Mouse (Mus musculus) CH12.LX (cell line): ENCODE data around the gene Adgrg6. TPM values are rescaled to one million over a fixed set of nuclear protein-coding genes. Genes with fewer than 3 reads are reported as not detected.

Source experiments
- DNase-seq: peaks from one replicate; pipeline ENCODE4 v3.0.0-alpha.2; 2013; ENCODE audit errors: extremely low read depth
- H3K27ac ChIP-seq: 2 replicates; pipeline ENCODE4 v1.5.1; 2012; ENCODE audit warnings: low read depth, mild to moderate bottlenecking, control low read depth, moderate library complexity; ENCODE audit not compliant: insufficient read depth
- H3K27me3 ChIP-seq: replicated peaks from 2 replicates; pipeline ENCODE3; 2012; ENCODE audit warnings: inconsistent platforms
- H3K36me3 ChIP-seq, 2 experiments: replicated peaks in 1 of 2; 2 replicates each; pipeline versions ENCODE3 to v1.6.1; 2012; ENCODE audit warnings: inconsistent platforms in 1 of 2, low read length in 1 of 2, mild to moderate bottlenecking in 1 of 2, mixed read lengths in 1 of 2, moderate library complexity in 1 of 2; ENCODE audit not compliant: control insufficient read depth in 1 of 2, insufficient read depth in 1 of 2
- H3K4me1 ChIP-seq, 2 experiments: 2 replicates each; pipeline ENCODE4 v1.6.1; 2012; ENCODE audit warnings: inconsistent platforms in 1 of 2, moderate library complexity in 1 of 2; ENCODE audit not compliant: insufficient read depth in 2 of 2, control insufficient read depth in 1 of 2
- H3K4me2 ChIP-seq: 2 replicates; pipeline ENCODE4 v1.6.1; 2012; ENCODE audit warnings: low read depth, mild to moderate bottlenecking, control low read depth; ENCODE audit not compliant: poor library complexity, insufficient read depth, severe bottlenecking
- H3K4me3 ChIP-seq, 3 experiments: fragments of 150-350 bp in 1 of 3; sonication (generic) in 1 of 3; replicated peaks in 1 of 3; 2 replicates each; pipeline versions ENCODE3 to v1.5.1; 2011 to 2012; ENCODE audit warnings: low read depth in 2 of 3, low read length in 2 of 3, mild to moderate bottlenecking in 2 of 3, moderate library complexity in 2 of 3, control low read depth in 1 of 3, improper control_type of control experiment in 1 of 3, inconsistent platforms in 1 of 3, mixed read lengths in 1 of 3; ENCODE audit not compliant: poor library complexity in 1 of 3
- H3K79me2 ChIP-seq: replicated peaks from 2 replicates; pipeline ENCODE4 v1.6.1; 2012; ENCODE audit warnings: mild to moderate bottlenecking, moderate library complexity; ENCODE audit not compliant: control insufficient read depth, poor library complexity, insufficient read depth, severe bottlenecking; ENCODE audit errors: extremely low read depth
- H3K9ac ChIP-seq: 2 replicates; pipeline ENCODE4 v1.6.1; 2012; ENCODE audit warnings: low read depth, mild to moderate bottlenecking, control low read depth, moderate library complexity; ENCODE audit not compliant: insufficient read depth
- H3K9me3 ChIP-seq: replicated peaks from 2 replicates; pipeline ENCODE3; 2012; ENCODE audit warnings: low read length, inconsistent platforms, mixed read lengths
- BHLHE40 ChIP-seq: IDR thresholded peaks from 2 replicates; pipeline ENCODE4 v1.6.1; 2011; ENCODE audit warnings: mild to moderate bottlenecking, low read depth, low read length, improper control_type of control experiment
- CHD1 ChIP-seq: IDR thresholded peaks from 2 replicates; pipeline ENCODE4 v1.6.1; 2012; ENCODE audit warnings: low read depth, low read length, improper control_type of control experiment, inconsistent platforms
- CHD2 ChIP-seq: IDR thresholded peaks from 2 replicates; pipeline ENCODE4 v1.6.1; 2011; ENCODE audit warnings: low read length, improper control_type of control experiment
- CTCF ChIP-seq, 2 experiments: IDR thresholded peaks in 1 of 2; conservative IDR thresholded peaks in 1 of 2; 2 replicates each; pipeline ENCODE4 v1.5.1; 2011 to 2012; ENCODE audit warnings: low read depth in 2 of 2, low read length in 2 of 2, improper control_type of control experiment in 1 of 2, inconsistent platforms in 1 of 2, mild to moderate bottlenecking in 1 of 2, moderate library complexity in 1 of 2
- ELF1 ChIP-seq: IDR thresholded peaks from 2 replicates; pipeline ENCODE4 v1.6.1; 2014; ENCODE audit warnings: low read depth, mild to moderate bottlenecking, inconsistent platforms, low read length, improper control_type of control experiment
- EP300 ChIP-seq: IDR thresholded peaks from 2 replicates; pipeline ENCODE4 v1.6.1; 2011; ENCODE audit warnings: low read length, improper control_type of control experiment
- ETS1 ChIP-seq: conservative IDR thresholded peaks from 2 replicates; pipeline ENCODE4 v1.6.1; 2012; ENCODE audit warnings: low read depth, mild to moderate bottlenecking, inconsistent platforms, low read length, improper control_type of control experiment, moderate library complexity
- IRF4 ChIP-seq: IDR thresholded peaks from 2 replicates; pipeline ENCODE4 v1.6.1; 2014; ENCODE audit warnings: low read depth, mild to moderate bottlenecking, inconsistent platforms, low read length, improper control_type of control experiment
- JUN ChIP-seq: IDR thresholded peaks from 2 replicates; pipeline ENCODE4 v1.6.1; 2011; ENCODE audit warnings: low read depth, mild to moderate bottlenecking, low read length, improper control_type of control experiment, moderate library complexity; ENCODE audit not compliant: insufficient read depth
- KAT2A ChIP-seq: IDR thresholded peaks from 2 replicates; pipeline ENCODE4 v1.6.1; 2012; ENCODE audit warnings: low read length, improper control_type of control experiment, inconsistent platforms; ENCODE audit not compliant: insufficient replicate concordance
- MAZ ChIP-seq: IDR thresholded peaks from 2 replicates; pipeline ENCODE4 v1.6.1; 2012; ENCODE audit warnings: low read depth, mild to moderate bottlenecking, inconsistent platforms, low read length, improper control_type of control experiment, moderate library complexity
- MXI1 ChIP-seq: IDR thresholded peaks from 2 replicates; pipeline ENCODE4 v1.6.1; 2011; ENCODE audit warnings: mild to moderate bottlenecking, low read depth, low read length, improper control_type of control experiment
- MYC ChIP-seq: IDR thresholded peaks from 2 replicates; pipeline ENCODE4 v1.6.1; 2011; ENCODE audit warnings: low read depth, mild to moderate bottlenecking, improper control_type of control experiment, low read length
- NELFE ChIP-seq: IDR thresholded peaks from 2 replicates; pipeline ENCODE4 v1.6.1; 2011; ENCODE audit warnings: low read depth, low read length, improper control_type of control experiment
- NRF1 ChIP-seq: IDR thresholded peaks from 2 replicates; pipeline ENCODE4 v1.6.1; 2014; ENCODE audit warnings: low read depth, mild to moderate bottlenecking, inconsistent platforms, low read length, improper control_type of control experiment, moderate library complexity
- PAX5 ChIP-seq: IDR thresholded peaks from 2 replicates; pipeline ENCODE4 v1.6.1; 2012; ENCODE audit warnings: low read length, inconsistent platforms, mixed read lengths
- POLR2A ChIP-seq: IDR thresholded peaks from 2 replicates; pipeline ENCODE4 v1.6.1; 2011; ENCODE audit warnings: low read depth, mild to moderate bottlenecking, improper control_type of control experiment, low read length
- RAD21 ChIP-seq: IDR thresholded peaks from 2 replicates; pipeline ENCODE4 v1.6.1; 2011; ENCODE audit warnings: low read depth, mild to moderate bottlenecking, low read length, improper control_type of control experiment, moderate library complexity
- SIN3A ChIP-seq: IDR thresholded peaks from 2 replicates; pipeline ENCODE4 v1.6.1; 2012; ENCODE audit warnings: low read length, improper control_type of control experiment, inconsistent platforms
- USF1 ChIP-seq: IDR thresholded peaks from 2 replicates; pipeline ENCODE4 v1.6.1; 2014; ENCODE audit warnings: low read depth, mild to moderate bottlenecking, inconsistent platforms, low read length, improper control_type of control experiment
- USF2 ChIP-seq: conservative IDR thresholded peaks from 2 replicates; pipeline ENCODE4 v1.6.1; 2011; ENCODE audit warnings: low read depth, low read length, improper control_type of control experiment
- ZNF384 ChIP-seq: IDR thresholded peaks from 2 replicates; pipeline ENCODE4 v1.6.1; 2012; ENCODE audit warnings: low read depth, low read length, improper control_type of control experiment, inconsistent platforms
- dilution Hi-C: fragments of 300-500 bp; cut with MboI; formaldehyde crosslinking; loops from 2 replicates; pipeline ENCODE4 v1.14.3; 2020; ENCODE audit warnings: low sequenced_read_pairs; ENCODE audit not compliant: extremely low pct_unique_long_range_greater_than_20kb, extremely low pct_ligation_motif_present
- in situ Hi-C: fragments of 300-500 bp; cut with MboI; formaldehyde crosslinking; loops from 3 replicates; pipeline ENCODE4 v1.14.3; 2019; ENCODE audit warnings: low sequenced_read_pairs, low pct_ligation_motif_present, low pct_unique_long_range_greater_than_20kb, mixed read lengths
- polyA plus RNA-seq: library from polyadenylated mRNA; unstranded; fragments of >175 nt; gene quantifications from 2 replicates; pipeline ENCODE4 v1.2.1, GENCODE M21; 2012; ENCODE audit warnings: low read depth; ENCODE audit not compliant: insufficient read length
- total RNA-seq, 2 experiments: library from RNA; depleted of rRNA; stranded (reverse); fragments of 300-350 nt in 1 of 2; fragments of >200 nt in 1 of 2; gene quantifications; 2 replicates each; pipeline ENCODE4 v1.2.3; 2012 to 2014

Adgrg6 gene
- total and polyA plus RNA-seq, 3 experiments, result not detected

DNA sequence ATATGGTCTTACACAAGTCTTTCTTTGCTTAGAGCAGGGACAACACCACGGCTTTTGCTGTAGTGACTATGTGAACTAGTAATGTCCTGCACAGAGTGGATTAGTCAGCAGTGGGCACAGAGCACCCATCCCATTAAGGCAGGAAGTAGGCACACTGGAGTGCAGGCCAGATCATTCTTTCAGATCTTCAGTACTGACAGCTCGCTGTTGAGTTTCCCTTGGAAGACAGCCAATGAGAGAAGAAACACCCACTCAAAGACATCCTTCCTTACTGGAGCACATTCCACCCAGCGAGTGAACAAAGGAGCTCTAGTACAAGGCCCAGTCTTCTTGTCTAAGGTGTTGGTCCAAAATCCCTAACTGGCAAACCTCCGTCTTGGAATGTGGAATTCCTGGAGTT is 53.6 kb downstream of the Adgrg6 start:
- in situ Hi-C loops (no loop called here), dilution Hi-C loops (no loop called here)
- H3K36me3 ChIP-seq, result no peaks in the 10 kb centered on the region
- TF ChIP-seq ZNF384, result no peak
- TF ChIP-seq CTCF (conservative IDR thresholded peaks at IDR 0.05 in 1 of 2, IDR thresholded peaks at IDR 0.05 in 1 of 2; ENCODE audit: low read depth in 2 of 2, low read length in 2 of 2), result no peak
- TF ChIP-seq SIN3A, result no peak
- no peak overlapping the region for H3K9ac ChIP-seq
- no peaks in the 10 kb centered on the region for H3K79me2 ChIP-seq
- no peak overlapping the region for H3K4me2 ChIP-seq
- no peak for DNase-seq
- H3K27me3 ChIP-seq, result no peaks in the 10 kb centered on the region
- H3K4me3 ChIP-seq, result no peak overlapping the region
- H3K27ac ChIP-seq, result no peak overlapping the region
- no peaks in the 10 kb centered on the region for H3K4me1 ChIP-seq
- H3K9me3 ChIP-seq, result no peaks in the 10 kb centered on the region

DNA sequence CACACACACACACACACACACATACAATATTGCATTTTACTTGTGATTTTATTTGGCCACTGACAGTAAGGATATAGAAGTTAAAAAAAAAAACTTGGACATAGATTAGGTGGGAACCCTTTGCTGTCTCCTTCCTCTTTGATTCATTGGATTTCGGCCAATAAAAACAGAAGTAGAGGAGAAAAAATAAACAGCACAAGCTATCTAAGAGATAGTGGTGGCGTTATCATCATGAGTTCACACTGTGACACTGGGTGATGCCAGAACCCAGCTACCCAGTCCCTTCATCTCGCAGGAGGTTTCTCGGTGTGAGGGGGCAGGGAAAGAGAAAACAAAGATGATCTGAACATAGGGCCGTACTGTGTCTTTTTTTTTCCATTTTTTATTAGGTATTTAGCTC is 62.2 kb downstream of the Adgrg6 start:
- DNase-seq, result no peak
- Histone ChIP-seq H3K36me3 (no peaks in the 10 kb centered on the region), H3K27ac (no peak overlapping the region), H3K9ac (no peak overlapping the region), H3K79me2 (no peaks in the 10 kb centered on the region), H3K4me1 (peaks cover 0 to 22% of the 10 kb centered on the region in 2 experiments; a peak in 2 of 4 replicates), H3K4me3 (no peak overlapping the region), H3K9me3 (no peaks in the 10 kb centered on the region), H3K27me3 (no peaks in the 10 kb centered on the region), H3K4me2 (no peak overlapping the region)
- dilution Hi-C loops (no loop called here), in situ Hi-C loops (no loop called here)
- TF ChIP-seq CHD2 (no peak), NELFE (no peak), IRF4 (no peak), BHLHE40 (no peak), POLR2A (no peak), USF1 (no peak)

DNA sequence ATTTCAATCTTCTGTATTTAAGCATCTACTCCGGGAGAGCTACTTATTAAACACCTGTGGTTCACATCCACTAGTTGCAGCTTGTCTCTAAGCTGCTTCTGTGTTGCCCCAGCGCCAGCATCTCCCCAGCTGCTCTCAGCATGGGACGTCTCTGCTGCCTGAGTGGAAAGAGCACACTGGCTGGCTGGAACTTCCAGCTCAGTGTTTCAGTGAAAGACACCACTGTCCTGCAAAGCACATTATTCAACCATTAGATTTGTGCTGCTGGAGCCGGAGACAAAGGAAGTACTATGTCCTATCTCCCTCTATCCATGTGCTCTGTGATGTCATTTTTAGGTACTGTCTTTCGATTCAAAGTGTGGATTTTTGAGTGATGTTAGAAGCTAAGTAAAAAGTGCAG is 63.0 kb downstream of the Adgrg6 start:
- dilution Hi-C loops, result no loop called here
- no peaks in the 10 kb centered on the region for H3K79me2 ChIP-seq
- peaks cover 0 to 25% of the 10 kb centered on the region in 2 experiments; a peak in 2 of 4 replicates for H3K4me1 ChIP-seq
- H3K4me3 ChIP-seq, result no peak overlapping the region
- no peaks in the 10 kb centered on the region for H3K36me3 ChIP-seq
- no peak overlapping the region for H3K27ac ChIP-seq
- H3K9me3 ChIP-seq, result no peaks in the 10 kb centered on the region
- in situ Hi-C loops, result no loop called here
- DNase-seq, result no peak
- H3K9ac ChIP-seq, result no peak overlapping the region
- no peak overlapping the region for H3K4me2 ChIP-seq
- no peaks in the 10 kb centered on the region for H3K27me3 ChIP-seq
- TF ChIP-seq MXI1 (no peak), CTCF (conservative IDR thresholded peaks at IDR 0.05 in 1 of 2, IDR thresholded peaks at IDR 0.05 in 1 of 2; ENCODE audit: low read depth in 2 of 2, low read length in 2 of 2) (no peak), MYC (no peak), SIN3A (no peak), NRF1 (no peak), ZNF384 (no peak), CHD1 (no peak), ETS1 (no peak), POLR2A (no peak), JUN (no peak), PAX5 (no peak), MAZ (no peak), RAD21 (no peak), EP300 (no peak), NELFE (no peak), ELF1 (no peak), BHLHE40 (no peak), USF1 (no peak), USF2 (no peak), KAT2A (no peak)
